Mouse (Mus musculus) mouse trophoblast stem cell (cell line): ENCODE data around the gene Acss3.

Experiments
- in situ Hi-C, 2 experiments: fragments of 300-500 bp; cut with MseI, MboI; formaldehyde crosslinking; loops; 2 replicates in 1 of 2; 3 replicates in 1 of 2; pipeline ENCODE4 v1.15.1; 2025

The Acss3 gene

GRCm38 (mm10) chr10:107123529-107124335 lies at the start of gene Acss3:
Acss3 (minus strand) TSS chr10:107123668.
- in situ Hi-C loops = no loop called here

DNA sequence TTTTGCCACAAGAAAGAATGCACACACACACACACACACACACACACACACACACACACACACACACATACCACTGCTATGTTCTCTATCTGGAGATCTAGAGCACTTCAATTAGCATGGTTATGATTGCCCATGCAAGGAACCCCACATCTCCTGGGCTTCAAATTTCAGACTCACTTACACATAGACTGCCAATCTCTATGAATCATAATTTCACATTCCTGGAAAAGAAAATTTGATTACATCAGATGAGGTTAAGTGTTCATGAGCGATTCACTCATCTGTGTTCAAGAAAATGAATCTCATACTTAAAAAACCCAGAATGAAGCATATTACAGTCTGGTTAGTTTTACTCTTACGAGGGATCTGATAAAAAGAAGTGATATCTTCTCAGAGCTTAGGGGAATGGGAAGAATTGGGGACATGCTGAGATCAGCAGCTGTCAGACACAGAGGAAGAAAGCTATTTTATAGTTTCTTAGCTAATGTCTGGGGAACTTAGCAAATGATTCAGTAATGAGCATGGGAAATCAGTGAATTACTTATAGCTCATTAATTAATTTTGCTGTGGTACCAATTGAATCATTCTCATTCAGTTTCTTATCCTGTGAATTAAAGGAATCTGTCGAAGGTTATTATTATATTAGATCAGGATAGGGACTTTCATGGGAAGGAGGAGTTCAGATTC lies 48.7 kb upstream of the Acss3 start:
- in situ Hi-C loops = no loop called here

GRCm38 (mm10) chr10:107166486-107166885 lies 43.0 kb upstream of the Acss3 start:
- in situ Hi-C loops = no loop called here

DNA sequence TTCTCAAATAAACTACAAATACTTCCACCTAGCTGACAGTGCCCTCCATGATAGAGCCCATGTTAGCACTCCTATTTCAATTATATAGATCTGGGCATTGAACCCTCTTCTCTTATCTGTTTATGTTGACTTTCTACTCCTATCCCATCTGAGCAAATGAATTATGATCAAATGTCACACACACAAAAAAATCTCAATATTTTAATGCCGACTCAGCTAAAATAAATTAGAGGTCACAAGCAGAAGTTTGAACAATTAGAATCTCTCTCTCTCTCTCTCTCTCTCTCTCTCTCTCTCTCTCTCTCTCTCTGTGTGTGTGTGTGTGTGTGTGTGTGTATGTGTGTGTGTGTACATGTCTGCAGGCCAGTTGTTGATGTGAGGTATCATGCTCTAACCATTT lies 25.3 kb upstream of the Acss3 start:
- in situ Hi-C loops = no loop called here

GRCm38 (mm10) chr10:107144016-107144415 lies 20.5 kb upstream of the Acss3 start:
- in situ Hi-C loops = no loop called here

GRCm38 (mm10) chr10:107142910-107143309 lies 19.4 kb upstream of the Acss3 start:
- in situ Hi-C loops = no loop called here

DNA sequence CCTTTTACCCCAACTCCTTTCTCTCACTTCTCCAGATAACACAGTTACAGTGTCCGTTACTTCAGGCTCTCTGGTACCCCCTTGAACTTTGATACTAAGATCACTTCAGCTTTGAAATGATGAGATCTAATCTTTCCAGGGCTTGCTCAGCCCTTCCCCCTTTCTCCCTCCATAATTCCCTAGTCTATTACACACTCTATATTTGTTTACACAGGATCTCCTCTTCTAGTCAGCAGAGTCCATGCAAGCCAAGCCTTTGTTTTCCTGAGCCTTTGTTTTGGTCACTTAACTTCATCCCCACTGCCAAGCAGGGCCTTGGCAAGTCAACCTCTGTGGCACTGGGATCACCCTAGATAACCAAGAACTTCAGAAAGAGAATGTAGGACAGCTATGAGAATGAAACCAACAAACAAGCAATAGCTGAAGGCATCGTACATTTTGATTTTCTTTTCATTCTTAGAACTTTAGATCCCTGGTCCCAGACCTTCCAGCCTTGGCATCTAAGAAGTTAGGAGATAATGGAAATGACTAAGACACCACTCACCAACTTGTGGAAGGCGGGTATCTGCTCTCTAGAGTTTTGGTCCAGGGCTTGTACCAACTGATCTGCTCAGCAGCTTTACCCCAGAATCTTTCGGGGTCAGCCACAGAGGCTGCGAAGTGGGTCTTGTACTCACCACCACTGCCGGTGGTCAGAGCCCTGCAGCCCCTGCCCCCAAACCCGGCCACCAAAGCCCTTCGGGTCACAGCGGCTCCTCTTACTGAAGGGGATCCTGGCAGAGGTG lies 532 bp downstream of the Acss3 start:
- in situ Hi-C loops = no loop called here

- in situ Hi-C loops = no loop called here
Measured at GRCm38 (mm10) chr10:107121301-107121700, 2.2 kb downstream of the Acss3 start.

DNA sequence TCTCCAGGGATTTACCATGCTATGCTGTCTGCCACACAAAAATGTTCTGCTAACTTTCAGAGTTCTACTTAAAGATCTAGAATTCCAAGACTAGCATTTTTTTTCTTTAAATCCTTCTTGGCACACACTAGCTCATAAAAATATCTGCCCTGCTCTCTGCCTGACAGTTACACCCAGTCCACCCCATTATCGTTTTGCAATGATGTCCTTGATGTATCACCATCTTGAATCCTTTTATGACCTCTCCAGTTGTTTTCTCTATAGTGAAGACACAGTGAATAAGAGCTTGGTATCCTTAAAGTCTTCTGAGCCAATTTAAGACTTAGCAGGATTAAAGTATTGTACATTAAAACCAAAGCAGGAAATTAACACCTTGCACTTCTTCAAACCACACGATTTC lies 4.3 kb downstream of the Acss3 start:
- in situ Hi-C loops = no loop called here

GRCm38 (mm10) chr10:107116709-107117267 lies 6.7 kb downstream of the Acss3 start:
- in situ Hi-C loops = no loop called here

DNA sequence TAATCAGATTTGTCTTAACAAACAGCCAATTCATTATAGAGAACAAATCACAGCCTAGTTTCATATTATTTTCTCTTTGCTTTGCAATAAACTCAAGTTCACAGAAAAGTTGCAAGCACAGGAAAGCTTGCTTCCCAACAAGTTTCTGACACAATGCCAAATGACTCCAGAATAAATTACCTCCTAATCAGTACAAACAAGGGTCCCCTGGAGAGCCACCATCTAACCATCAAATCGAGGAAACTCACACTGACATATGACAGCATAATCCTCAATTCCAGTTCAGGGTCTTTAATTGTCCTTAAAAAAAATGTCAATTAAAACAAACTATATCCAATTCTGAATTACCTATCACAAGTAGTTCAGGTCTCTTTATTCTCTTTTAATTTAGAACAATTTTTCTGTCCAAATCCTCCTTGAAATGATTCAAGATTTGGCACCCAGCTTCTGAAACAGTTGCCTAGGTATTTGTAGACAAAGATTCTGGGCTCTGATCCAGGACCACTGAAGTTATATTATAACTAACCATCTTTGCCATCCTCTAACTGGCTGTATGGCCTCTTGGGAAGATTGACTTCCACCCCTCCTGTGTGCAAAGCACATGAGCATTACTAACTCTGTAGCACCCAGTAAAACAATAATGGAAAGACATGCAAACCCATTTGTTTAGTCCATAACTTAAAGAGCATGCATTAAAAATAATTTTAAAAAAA lies 7.4 kb downstream of the Acss3 start:
- in situ Hi-C loops = no loop called here

DNA sequence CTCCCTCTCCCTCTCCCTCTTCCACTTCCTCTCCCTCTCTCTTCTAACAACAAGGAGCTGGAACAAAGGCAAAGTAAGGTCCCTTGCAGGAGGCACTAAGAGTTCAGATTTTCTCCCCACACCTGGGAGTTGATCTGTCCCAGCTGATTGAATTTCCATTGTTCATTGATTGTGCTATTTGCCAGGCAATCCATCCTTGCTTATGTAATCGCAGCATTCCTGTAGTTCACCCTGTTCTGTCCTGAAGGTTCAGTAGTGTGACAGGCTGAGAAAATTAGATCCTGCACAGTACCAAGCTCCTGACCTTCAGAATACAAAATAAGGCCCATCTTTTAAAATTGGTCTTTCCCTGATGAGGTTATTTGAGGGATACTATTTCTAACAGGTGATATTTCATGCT lies 8.3 kb downstream of the Acss3 start:
- in situ Hi-C loops = no loop called here

GRCm38 (mm10) chr10:107094452-107094851 lies 29.0 kb downstream of the Acss3 start:
- in situ Hi-C loops = no loop called here

- in situ Hi-C loops = no loop called here
Measured at GRCm38 (mm10) chr10:107053846-107054624, 69.4 kb downstream of the Acss3 start.

- in situ Hi-C loops = no loop called here
Measured at GRCm38 (mm10) chr10:107050489-107050888, 73.0 kb downstream of the Acss3 start.

- in situ Hi-C loops = no loop called here
Measured at GRCm38 (mm10) chr10:107042656-107043055, 80.8 kb downstream of the Acss3 start.

DNA sequence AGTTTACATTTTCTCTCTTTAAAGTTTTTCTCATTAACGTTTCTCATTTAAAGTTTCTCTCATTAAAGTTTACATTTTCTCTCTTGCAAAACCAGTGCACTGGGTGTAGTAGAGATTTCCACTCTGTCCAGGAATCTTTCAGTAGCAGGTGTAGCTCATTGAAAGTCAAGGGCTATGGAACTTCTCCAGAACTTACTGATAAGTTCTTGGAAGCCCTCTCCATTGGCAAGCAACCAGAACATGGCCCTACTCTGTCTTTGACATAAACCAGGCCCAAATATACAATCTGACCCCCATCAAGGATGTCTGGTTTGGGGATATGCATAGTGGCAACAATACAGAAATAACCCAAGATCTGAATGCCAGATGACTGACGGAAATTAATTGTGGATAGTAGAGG lies 82.6 kb downstream of the Acss3 start:
- in situ Hi-C loops = no loop called here

GRCm38 (mm10) chr10:107040378-107040777 lies 83.1 kb downstream of the Acss3 start:
- in situ Hi-C loops = no loop called here

- in situ Hi-C loops = no loop called here
Measured at GRCm38 (mm10) chr10:107039211-107039610, 84.3 kb downstream of the Acss3 start.

DNA sequence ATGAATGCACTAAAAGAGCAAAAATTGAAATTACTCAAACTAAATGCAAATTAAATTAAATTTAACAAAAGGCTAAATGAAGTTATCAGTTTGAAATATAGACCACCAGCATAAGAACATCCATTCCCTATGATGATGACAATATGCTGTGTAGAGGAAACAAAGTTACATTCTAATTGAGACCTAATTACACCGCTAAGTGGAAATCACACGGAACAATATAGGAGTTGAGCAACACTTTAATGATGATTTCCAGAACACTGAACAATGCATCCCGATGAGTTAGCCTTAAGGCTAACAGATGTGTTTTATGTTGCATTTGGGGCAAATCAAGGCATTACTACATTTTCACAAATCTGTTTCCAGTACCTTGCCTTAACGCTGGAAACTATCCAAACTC lies 99.2 kb downstream of the Acss3 start:
- in situ Hi-C loops = no loop called here

GRCm38 (mm10) chr10:107021118-107021517 lies 102.3 kb downstream of the Acss3 start:
- in situ Hi-C loops = no loop called here
